Mouse (Mus musculus) neutrophil, adult 65 days (primary cell): ENCODE data around the gene Sdr9c7. TPM values are rescaled to one million over a fixed set of nuclear protein-coding genes. Genes with fewer than 3 reads are reported as not detected.

Experiments
- total RNA-seq: library from RNA; stranded (reverse); gene quantifications from 2 replicates; pipeline ENCODE4 v1.2.4, GENCODE M21; 2023

Gene Sdr9c7
- not detected in 2 replicates for total RNA-seq

DNA sequence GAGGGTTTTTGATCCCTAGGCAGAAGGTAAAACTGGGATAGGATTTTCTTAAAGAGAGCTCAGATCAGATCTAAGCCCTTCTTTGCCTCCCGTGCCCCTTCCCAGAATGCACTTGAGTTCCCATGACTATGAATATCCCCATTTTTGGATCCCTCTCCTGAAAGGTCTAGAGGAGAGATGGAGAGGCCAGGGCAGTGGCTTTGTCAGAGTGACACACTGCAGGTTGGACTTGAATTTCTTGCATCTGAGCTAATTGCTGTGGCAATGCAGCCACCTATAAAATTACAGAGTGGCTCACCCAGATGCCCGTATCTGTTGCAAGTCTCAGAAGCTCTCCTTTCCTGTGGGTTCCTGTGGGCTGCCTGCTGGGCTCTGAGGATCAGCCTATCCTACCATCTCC lies at the start of gene Sdr9c7:
TSS of gene Sdr9c7 (plus strand) at position 301 of the 400 bp plus-strand sequence.

DNA sequence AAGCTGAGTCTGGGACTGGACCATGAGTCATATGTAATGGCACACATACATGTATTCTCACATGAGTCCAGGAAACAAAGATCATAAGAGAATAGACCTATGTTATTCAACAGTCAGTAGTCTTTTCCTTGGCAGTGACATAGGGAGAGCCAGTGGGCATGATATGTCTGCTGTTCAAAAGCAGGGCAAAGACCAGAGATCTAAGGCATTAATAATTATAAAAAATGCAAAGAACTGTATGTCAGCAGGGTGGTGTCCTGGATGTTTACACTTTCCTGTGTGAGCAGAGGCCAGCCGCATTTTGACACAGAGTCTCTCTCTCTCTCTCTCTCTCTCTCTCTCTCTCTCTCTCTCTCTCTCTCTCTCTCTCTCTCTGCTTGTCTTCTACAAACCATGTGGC lies 48.7 kb upstream of the Sdr9c7 start, which contains the start of gene Rdh19:
TSS of gene Rdh19 (plus strand) at position 301 of the 400 bp plus-strand sequence.

GRCm38 (mm10) chr10:127866232-127866631 lies 32.1 kb upstream of the Sdr9c7 start, which contains the start of gene Rdh16f2:
TSS of gene Rdh16f2 (plus strand) at chr10:127866474.

GRCm38 (mm10) chr10:127888605-127889004 lies 9.7 kb upstream of the Sdr9c7 start, which contains the start of gene Rdh7:
TSS of gene Rdh7 (minus strand) at chr10:127888817.

Other genes with a start within 250 kb of the Sdr9c7 start
- 6.7 and 9.6 TPM in 2 replicates for gene Nemp1, start 231.6 kb upstream of the Sdr9c7 start, total RNA-seq
- gene Nab2, start 229.9 kb upstream of the Sdr9c7 start, total RNA-seq: 0.77 and 1.3 TPM in 2 replicates
- gene Myo1a, start 193.3 kb upstream of the Sdr9c7 start, total RNA-seq: 0.23 and 0.35 TPM in 2 replicates
- not detected in 2 replicates for gene Tac2, start 174.0 kb upstream of the Sdr9c7 start, total RNA-seq
- 19.9 and 30.2 TPM in 2 replicates for gene Zbtb39, start 159.0 kb upstream of the Sdr9c7 start, total RNA-seq
- 0.16 and 0.19 TPM in 2 replicates for gene Gpr182, start 146.8 kb upstream of the Sdr9c7 start, total RNA-seq
- 0.18 and 0.44 TPM in 2 replicates for gene Rdh1, start 138.8 kb upstream of the Sdr9c7 start, total RNA-seq
- 0.25 TPM in 1 of 2 replicates, not detected in the other for gene Rdh16f1, start 138.7 kb upstream of the Sdr9c7 start, total RNA-seq
- gene Rdh9, start 122.1 kb upstream of the Sdr9c7 start, total RNA-seq: not detected in 2 replicates
- gene Rdh16, start 97.4 kb upstream of the Sdr9c7 start, total RNA-seq: 0.16 TPM in 1 of 2 replicates, not detected in the other
- not detected in 2 replicates for gene Rdh19, start 48.6 kb upstream of the Sdr9c7 start, total RNA-seq
- not detected in 2 replicates for gene Rdh16f2, start 32.0 kb upstream of the Sdr9c7 start, total RNA-seq
- not detected in 2 replicates for gene Rdh7, start 9.7 kb upstream of the Sdr9c7 start, total RNA-seq
- not detected in 2 replicates for gene Hsd17b6, start 109.1 kb downstream of the Sdr9c7 start, total RNA-seq
- gene Prim1, start 116.7 kb downstream of the Sdr9c7 start, total RNA-seq: 19.6 and 23.0 TPM in 2 replicates
- 253 and 267 TPM in 2 replicates for gene Naca, start 137.1 kb downstream of the Sdr9c7 start, total RNA-seq
- 57.2 and 61.0 TPM in 2 replicates for gene Ptges3, start 160.4 kb downstream of the Sdr9c7 start, total RNA-seq
- gene Atp5b, start 184.8 kb downstream of the Sdr9c7 start, total RNA-seq: 384 and 435 TPM in 2 replicates
- gene Baz2a, start 193.1 kb downstream of the Sdr9c7 start, total RNA-seq: 104 and 125 TPM in 2 replicates